Mouse (Mus musculus): ENCODE results near the gene Vstm5. TPM values are rescaled to one million over a fixed set of nuclear protein-coding genes. Genes with fewer than 3 reads are reported as not detected.

Gene Vstm5
- polyA plus RNA-seq, 2 experiments from 2014 or later, result 0.22 TPM; not detected in 1

Other genes starting within 250 kb of the Vstm5 start
- gene Panx1, start 193.6 kb upstream of the Vstm5 start, polyA plus RNA-seq (2017; shearing (Covaris generic)), result 10 to 100 TPM; 16.1 to 23.4 TPM
- gene Hephl1, start 126.9 kb upstream of the Vstm5 start, polyA plus RNA-seq (2017; shearing (Covaris generic)), result not detected
- gene Med17, start 40.9 kb downstream of the Vstm5 start, polyA plus RNA-seq (2017; shearing (Covaris generic)), result 10 to 100 TPM; 22.7 to 23.9 TPM
- 100 to 1,000 TPM; 115 to 148 TPM for gene Taf1d, start 67.2 kb downstream of the Vstm5 start, polyA plus RNA-seq (2017; shearing (Covaris generic))
- 1 to 10 TPM; 3.6 to 6.3 TPM for gene 4931406C07Rik, start 67.4 kb downstream of the Vstm5 start, polyA plus RNA-seq (2017; shearing (Covaris generic))
- 10 to 100 TPM; 24.5 to 25.9 TPM for gene Cep295, start 118.7 kb downstream of the Vstm5 start, polyA plus RNA-seq (2017; shearing (Covaris generic))